Mouse (Mus musculus): ENCODE results near the gene Mccc1. TPM values are rescaled to one million over a fixed set of nuclear protein-coding genes. Genes with fewer than 3 reads are reported as not detected.

Mccc1 gene
- total RNA-seq, 2 experiments from 2014 or later = 33.0 to 37.0 TPM

- no peak for DNase-seq
Observed at GRCm38 (mm10) chr3:35966493-35966892, 34.0 kb downstream of the Mccc1 start.

- DNase-seq = no peak
Observed at GRCm38 (mm10) chr3:35964928-35965327, 35.5 kb downstream of the Mccc1 start.

- no peak for DNase-seq
Observed at GRCm38 (mm10) chr3:35963921-35964320, 36.6 kb downstream of the Mccc1 start.

DNA sequence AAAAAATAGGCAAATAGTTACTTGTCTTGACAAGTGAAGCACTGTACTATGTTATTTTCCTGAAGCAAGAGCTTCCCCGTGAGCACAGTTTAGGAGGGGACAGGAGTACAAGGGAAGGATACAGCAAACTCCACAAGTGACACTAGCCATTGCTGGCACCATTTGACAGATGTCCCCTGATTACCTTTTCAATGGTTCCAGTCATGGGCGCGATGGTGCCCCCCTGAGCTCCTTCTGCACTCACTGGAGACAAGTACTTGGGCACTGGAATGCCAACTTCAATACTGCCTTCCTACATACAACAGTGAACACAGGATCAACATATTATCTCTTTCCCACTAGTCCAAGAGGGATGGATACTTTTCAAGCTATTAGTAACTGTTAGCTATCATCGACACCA lies 37.1 kb downstream of the Mccc1 start:
- no peak for DNase-seq

GRCm38 (mm10) chr3:35962967-35963366 lies 37.5 kb downstream of the Mccc1 start:
- DNase-seq = no peak

GRCm38 (mm10) chr3:35957230-35957629 lies 43.2 kb downstream of the Mccc1 start:
- no peak for DNase-seq

DNA sequence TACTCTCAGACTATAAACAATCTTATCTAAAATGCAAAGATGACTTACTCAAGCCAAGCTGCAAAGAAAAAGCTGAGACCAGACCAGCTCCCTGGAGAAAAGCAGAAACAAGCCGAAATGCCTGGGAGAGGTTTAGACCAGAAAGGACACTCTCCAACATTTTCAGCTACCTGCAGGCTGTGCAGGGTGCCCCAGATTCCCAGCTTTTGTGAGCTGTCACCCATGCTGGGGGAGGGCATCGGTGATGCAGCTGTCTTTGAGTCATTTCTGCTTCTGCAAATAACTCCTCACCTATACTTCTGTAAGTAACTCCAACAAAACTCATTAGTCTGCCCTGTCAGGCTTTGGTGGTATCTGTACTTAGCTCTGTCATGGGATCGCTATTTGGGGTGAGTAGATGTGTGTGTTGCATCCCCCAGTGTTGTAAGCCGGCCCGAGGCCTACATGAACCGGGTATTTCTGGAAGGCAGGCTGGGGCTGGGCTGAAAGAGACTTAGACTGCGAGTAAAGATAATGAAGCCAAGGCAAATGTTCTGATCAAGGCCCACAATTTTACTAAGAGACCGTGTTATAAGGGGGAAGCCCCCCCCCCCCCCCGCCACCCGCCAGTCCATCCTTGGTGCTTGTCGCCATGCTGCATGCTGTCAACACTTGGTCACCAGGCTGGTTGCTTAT lies 45.4 kb downstream of the Mccc1 start:
- DNase-seq = no peak

DNA sequence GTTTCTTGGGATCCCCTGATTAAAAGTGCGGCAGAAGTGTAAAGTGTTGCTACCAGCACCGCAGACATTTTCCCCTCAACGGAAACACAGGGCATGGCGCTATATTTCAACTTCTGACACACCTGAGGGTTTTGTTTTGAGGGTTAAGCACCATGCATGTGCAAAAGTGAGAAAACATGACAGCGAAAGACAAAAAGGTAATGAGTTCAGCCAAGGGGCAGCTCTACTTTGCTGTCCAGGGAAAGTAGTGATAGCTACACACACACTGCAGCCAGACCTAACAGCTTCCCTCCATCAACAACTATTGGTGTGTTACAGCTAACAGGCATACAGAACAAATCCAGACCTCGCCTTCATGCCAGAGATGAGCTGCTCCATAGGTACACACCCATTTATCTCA lies 46.7 kb downstream of the Mccc1 start:
- DNase-seq = no peak

DNA sequence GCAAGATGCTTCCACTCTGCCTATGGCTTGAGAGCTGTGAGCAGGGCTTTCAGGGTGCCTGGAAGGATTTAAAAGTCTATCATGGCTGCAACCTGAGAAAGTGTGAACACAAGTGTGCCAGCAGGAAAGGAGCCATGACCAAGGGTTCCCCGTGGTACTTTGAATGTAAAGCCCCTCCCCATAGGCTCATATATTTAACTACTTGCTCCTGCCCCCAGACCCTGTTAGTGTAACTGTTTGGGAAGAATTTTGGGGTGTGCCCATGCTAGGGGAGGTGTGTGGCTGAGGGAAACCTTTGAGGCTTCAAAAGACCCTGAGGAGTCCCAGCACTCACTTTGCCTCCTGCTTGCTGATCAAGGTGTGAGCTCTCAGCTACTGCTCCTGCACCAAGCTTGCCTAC lies 47.3 kb downstream of the Mccc1 start:
- DNase-seq = no peak

GRCm38 (mm10) chr3:35948197-35948596 lies 52.3 kb downstream of the Mccc1 start:
- DNase-seq = no peak

DNA sequence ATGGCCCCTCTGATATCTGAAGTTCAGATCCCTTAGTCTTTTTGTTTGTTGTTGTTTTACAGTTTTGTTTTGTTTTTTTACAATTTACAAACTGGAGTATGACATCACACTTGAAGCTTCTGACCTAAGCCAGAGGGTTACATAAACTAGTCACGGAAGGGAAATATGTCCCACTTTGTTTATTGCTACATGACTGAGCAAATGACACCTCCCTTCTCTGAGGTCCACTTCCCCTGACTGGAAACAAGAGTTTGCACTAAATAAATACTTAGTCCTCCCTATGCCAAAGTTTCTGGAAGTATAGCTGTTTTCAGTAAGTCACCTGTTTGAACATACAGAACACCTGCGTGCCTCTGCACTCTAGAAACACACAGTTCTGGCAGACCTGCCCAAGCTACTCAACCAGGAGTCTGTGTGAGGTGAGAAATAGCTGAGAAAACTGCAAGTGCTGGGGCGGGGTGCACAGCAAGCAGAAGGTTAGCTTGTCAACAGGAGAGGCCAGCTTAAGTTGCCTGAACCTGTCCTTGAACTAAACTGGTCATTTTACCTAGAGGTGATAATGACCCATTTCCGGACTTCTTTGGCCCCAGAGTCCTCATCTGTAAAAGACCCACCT lies 59.9 kb downstream of the Mccc1 start:
- no peak for DNase-seq

GRCm38 (mm10) chr3:35940047-35940446 lies 60.4 kb downstream of the Mccc1 start:
- DNase-seq = no peak

DNA sequence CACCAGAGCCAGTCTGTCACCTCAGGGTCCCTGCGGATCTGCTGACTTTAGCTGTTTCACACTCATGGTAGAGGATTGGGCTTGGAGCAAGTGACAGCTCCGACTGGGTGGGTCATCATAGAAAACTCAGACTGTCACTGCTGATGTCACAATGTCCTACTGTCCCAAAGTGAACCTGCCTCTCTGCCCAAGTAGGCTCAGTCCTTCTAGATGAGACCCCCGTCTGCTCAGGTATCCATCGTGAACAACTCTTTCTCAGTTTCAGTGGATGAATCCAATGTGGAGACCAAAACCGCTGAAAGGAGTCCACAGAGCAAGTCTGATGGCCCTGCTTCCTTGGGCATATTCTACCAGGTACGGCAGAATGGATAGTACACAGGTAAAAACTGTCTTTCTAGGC lies 63.1 kb downstream of the Mccc1 start, which contains the start of gene Dcun1d1:
Gene Dcun1d1, minus strand, starts transcription at position 101 of the 400 bp plus-strand sequence.
- DNase-seq = no peak

GRCm38 (mm10) chr3:35933405-35933777 lies 67.1 kb downstream of the Mccc1 start:
- DNase-seq = no peak

DNA sequence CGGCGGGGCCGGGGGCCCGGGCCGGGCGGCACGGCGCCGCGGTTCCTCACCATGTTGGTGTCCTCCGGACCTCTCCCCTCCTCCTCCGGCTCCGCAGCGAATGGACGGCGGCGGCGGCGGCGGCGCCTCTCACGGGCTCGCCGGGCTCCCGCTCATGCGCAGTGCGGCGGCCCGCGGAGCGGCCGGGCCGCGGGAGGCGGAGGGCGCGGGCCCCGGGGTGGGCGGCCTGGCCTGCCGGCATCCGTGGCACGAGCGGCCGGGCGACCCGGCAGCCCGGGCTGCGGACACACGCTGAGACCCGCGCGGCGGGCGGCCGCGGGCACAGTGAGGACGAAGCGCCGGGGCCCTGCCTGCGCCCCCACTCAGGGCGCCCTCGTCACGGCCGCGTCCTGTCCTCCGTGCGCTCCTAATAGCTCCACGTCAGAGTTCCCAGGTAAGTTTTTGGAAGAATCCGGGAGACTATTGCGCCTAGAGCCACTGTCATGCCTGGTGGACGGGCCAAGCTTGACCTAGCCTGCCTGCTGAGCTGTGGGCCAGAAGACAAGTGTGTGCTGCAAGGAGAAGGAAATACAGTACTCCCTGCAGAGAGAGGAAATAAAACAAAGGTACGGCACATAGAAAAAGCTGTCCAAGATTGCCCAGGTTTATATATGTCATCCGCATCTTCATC lies 67.6 kb downstream of the Mccc1 start:
- DNase-seq = peak; percentile 84

DNA sequence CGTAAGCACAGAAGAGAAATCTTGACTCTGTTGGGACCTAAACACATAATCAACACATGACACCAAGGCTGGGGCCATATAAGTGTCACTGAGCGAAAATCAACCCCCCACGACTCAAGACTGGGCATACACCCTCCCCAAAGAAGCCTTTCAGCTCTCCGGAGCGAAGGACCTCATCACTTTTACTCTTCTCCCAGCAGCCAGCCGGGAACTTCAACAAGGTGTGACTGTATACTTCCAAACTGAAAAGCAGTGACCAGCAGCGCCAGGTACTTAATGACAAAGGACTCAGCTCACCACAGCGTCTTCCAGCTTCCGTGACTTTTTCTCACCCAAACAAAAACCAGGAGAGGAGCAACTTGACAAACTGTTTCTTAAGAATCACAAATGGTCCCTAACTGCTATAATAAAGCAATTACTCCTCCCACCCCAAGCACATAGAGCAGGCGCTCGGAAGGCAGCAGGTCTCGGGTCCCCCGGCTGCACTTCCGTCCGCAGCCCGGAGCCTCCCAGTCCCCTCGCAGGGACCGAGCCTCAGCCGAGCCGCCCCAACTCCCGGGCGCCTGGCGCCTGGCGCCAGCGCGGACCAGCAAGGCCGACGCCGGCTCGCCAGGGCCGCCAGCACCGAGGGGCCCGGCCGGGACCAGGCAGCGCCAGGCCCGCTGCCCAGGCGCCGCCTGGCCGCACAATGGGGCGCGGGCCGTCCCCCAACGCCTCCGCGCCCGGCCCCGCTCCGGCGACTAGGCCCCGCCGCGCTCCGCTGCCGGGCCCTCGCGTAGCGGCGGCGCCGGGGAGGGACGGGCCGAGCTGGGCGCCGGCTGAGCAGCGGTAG lies 68.4 kb downstream of the Mccc1 start:
- peak; percentile 51 for DNase-seq

- no peak for DNase-seq
Observed at GRCm38 (mm10) chr3:35931359-35931758, 69.1 kb downstream of the Mccc1 start.

DNA sequence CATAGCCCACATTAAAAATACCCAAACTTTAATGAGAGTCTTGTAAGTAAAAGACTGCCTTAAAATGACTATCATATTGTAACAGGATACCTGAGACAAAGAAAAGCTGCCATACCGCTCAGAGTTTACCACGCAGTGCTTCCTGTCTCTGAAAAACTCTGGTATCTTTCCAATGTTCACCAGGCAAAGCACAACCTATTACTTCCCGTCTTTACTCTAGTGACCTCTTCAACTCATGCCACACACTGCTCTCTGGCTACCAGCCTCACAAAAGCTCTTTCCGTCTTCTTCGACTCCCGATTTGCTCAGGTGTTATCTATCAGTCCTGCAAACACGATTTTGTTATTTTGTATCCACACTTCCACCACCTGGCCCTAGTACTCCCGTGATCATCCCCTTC lies 70.6 kb downstream of the Mccc1 start:
- DNase-seq = no peak

DNA sequence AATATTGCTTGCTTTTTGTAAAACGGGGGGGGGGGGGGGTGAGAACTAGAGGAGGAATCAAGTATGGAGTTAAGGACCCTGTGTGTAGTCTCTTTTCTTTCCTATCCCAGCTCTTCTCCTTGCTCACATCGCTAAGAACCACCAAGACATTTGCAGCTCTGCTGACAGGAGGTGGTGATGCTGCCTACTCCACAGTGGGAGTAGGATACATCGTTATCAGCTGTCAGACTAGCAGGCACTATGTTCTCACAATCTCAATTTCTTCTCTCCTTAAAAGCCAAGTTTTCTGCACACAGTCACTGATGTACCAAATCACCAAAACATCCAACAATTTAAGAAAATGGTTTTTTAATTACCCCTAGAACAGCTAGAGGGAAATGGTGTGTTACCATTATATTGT lies 71.1 kb downstream of the Mccc1 start:
- DNase-seq = no peak

- no peak for DNase-seq
Observed at GRCm38 (mm10) chr3:35925852-35926251, 74.6 kb downstream of the Mccc1 start.

DNA sequence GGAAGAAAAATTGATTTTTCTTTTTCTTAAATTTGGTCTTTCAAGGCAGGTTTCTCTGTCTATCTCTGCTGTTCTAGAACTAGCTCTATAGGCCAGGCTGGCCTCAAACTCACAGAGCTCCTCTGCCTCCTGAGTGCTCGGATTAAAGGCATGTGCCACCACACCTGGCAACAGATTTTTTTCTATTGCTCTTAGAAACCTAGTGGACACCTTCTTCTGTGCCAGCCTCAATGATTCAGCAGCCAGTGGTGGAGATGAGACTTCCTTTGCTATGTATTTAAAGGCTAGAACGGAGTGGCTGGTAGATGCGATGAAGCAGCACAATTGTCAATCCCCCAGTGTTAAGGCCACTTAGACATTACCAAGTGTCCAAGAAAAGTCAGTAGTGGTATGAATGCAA lies 76.5 kb downstream of the Mccc1 start:
- no peak for DNase-seq

GRCm38 (mm10) chr3:35923495-35923894 lies 77.0 kb downstream of the Mccc1 start:
- DNase-seq = no peak

GRCm38 (mm10) chr3:35922522-35922921 lies 78.0 kb downstream of the Mccc1 start:
- DNase-seq = no peak
